Mouse (Mus musculus) heart, embryonic 12.5 days (tissue): ENCODE results near the gene Chm. TPM values are rescaled to one million over a fixed set of nuclear protein-coding genes. Genes with fewer than 3 reads are reported as not detected.

Experiments used
- ATAC-seq: fragments of 200-750 bp; cut with Nextera tagmentation; 2 replicates; pipeline ENCODE4 v1.8.0; 2017; ENCODE audit warnings: moderate TSS enrichment, moderate library complexity; ENCODE audit not compliant: insufficient number of reproducible peaks, low FRiP score
- H3K27ac ChIP-seq: fragments of 300-500 bp; sonication (generic); 2 replicates; pipeline ENCODE4 v1.5.1; 2016; ENCODE audit warnings: mild to moderate bottlenecking, moderate library complexity; ENCODE audit not compliant: poor library complexity, severe bottlenecking
- H3K27me3 ChIP-seq: fragments of 300-500 bp; sonication (generic); replicated peaks from 2 replicates; pipeline ENCODE4 v1.6.1; 2016; ENCODE audit warnings: mild to moderate bottlenecking, moderate library complexity
- H3K36me3 ChIP-seq: fragments of 300-500 bp; sonication (generic); 2 replicates; pipeline ENCODE4 v1.6.1; 2016; ENCODE audit warnings: mild to moderate bottlenecking, moderate library complexity
- H3K4me1 ChIP-seq: fragments of 300-500 bp; sonication (generic); replicated peaks from 2 replicates; pipeline ENCODE4 v1.6.1; 2016; ENCODE audit warnings: mild to moderate bottlenecking
- H3K4me2 ChIP-seq: fragments of 300-500 bp; sonication (generic); 2 replicates; pipeline ENCODE4 v1.6.1; 2016; ENCODE audit warnings: mild to moderate bottlenecking, moderate library complexity
- H3K4me3 ChIP-seq: fragments of 300-500 bp; sonication (generic); 2 replicates; pipeline ENCODE4 v1.5.1; 2016; ENCODE audit warnings: mild to moderate bottlenecking
- H3K9ac ChIP-seq: fragments of 300-500 bp; sonication (generic); 2 replicates; pipeline ENCODE4 v1.6.1; 2016; ENCODE audit warnings: mild to moderate bottlenecking, moderate library complexity
- H3K9me3 ChIP-seq: fragments of 300-500 bp; sonication (generic); replicated peaks from 2 replicates; pipeline ENCODE4 v1.6.1; 2016; ENCODE audit warnings: mild to moderate bottlenecking, moderate library complexity
- WGBS: fragments of 180-500 bp; shearing (Covaris S2); methylation state at CpG from one replicate; pipeline ENCODE4 v1.1.7; 2016; 5-methylcytosine and 5-hydroxymethylcytosine counted together
- microRNA counts: library from miRNA; unstranded; fragments of <30 nt; microRNA quantifications from one replicate; lab custom pipeline; 2017
- microRNA-seq: library from miRNA; unstranded; fragments of <30 nt; microRNA quantifications from one replicate; pipeline ENCODE4, GENCODE M21; 2017
- polyA plus RNA-seq: library from polyadenylated mRNA; unstranded; fragments of >200 nt; fragmentation: Nextera tagmentation; extraction: Ambion mirVana; gene quantifications from 2 replicates; pipeline ENCODE4 v1.2.1, GENCODE M21; 2016

Gene Chm
- polyA plus RNA-seq, 1 experiment from 2014 or later, result 12.9 TPM

DNA sequence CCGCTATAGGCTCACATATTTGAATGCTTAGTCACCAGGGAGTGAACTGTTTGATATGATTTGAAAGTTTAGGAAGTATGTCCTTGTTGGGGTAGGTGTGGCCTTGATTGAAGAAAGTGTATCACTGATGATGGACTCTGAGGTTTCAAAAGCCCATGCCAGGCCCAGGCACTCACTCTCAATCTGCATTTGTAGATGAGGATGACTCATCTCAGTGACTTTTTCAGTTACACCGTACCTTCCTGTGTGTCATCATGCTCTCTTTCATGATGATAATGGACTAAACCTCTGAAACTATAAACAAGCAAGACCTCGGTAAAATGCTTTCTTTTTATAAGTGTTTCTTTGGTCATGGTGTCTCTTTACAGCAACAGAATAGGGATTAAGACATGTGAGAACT lies 183.1 kb downstream of the Chm start:
- Histone ChIP-seq H3K36me3 (no peaks in the 10 kb centered on the region), H3K9me3 (no peaks in the 10 kb centered on the region), H3K27ac (no peak overlapping the region), H3K9ac (no peak overlapping the region), H3K27me3 (no peaks in the 10 kb centered on the region), H3K4me1 (no peaks in the 10 kb centered on the region), H3K4me3 (no peak overlapping the region), H3K4me2 (no peak overlapping the region)
- no peak for ATAC-seq
- WGBS, result 63% methylated on average over 3 of the region's 3 CpGs

MicroRNAs within 50 kb of the gene (microRNA counts, 519-probe panel; counts per million panel counts)
- 2,258 counts per million, percentile 7 among the panel's probes with 10 or more counts for microRNA mmu-miR-361 (lab: Ali Mortazavi, UCI)

Small RNAs within 50 kb of the gene (microRNA-seq; reads per million reads assigned to microRNA genes)
- gene Mir361, result 2,420 reads per million, percentile 84 among the genes with 10 or more reads in this experiment

Other genes starting within 250 kb of the Chm start
- gene Dach2, start 112.0 kb upstream of the Chm start, polyA plus RNA-seq, result 0.49 and 0.57 TPM in 2 replicates